Mouse (Mus musculus) hindbrain, embryonic 14.5 days (tissue): ENCODE measurements around the gene Knop1. TPM values are rescaled to one million over a fixed set of nuclear protein-coding genes. Genes with fewer than 3 reads are reported as not detected.

Experiments used
- ATAC-seq: fragments of 200-750 bp; cut with Nextera tagmentation; 2 replicates; pipeline ENCODE4 v1.8.0; 2017; ENCODE audit warnings: moderate number of reproducible peaks, mild to moderate bottlenecking, moderate TSS enrichment, moderate library complexity; ENCODE audit not compliant: low FRiP score
- DNase-seq: peaks from one replicate; pipeline ENCODE4 v3.0.0-alpha.2; 2015; ENCODE audit warnings: low spot score
- H3K27ac ChIP-seq: fragments of 300-500 bp; sonication (generic); 2 replicates; pipeline ENCODE4 v1.5.1; 2014; ENCODE audit warnings: mild to moderate bottlenecking, moderate library complexity
- H3K27me3 ChIP-seq: fragments of 300-500 bp; sonication (generic); 2 replicates; pipeline ENCODE4 v1.6.1; 2014; ENCODE audit warnings: mild to moderate bottlenecking, low read length, mixed read lengths; ENCODE audit not compliant: control insufficient read depth, insufficient read depth
- H3K36me3 ChIP-seq: fragments of 300-500 bp; sonication (generic); replicated peaks from 2 replicates; pipeline ENCODE4 v1.6.1; 2014; ENCODE audit not compliant: control insufficient read depth, insufficient read depth
- H3K4me1 ChIP-seq: fragments of 300-500 bp; sonication (generic); replicated peaks from 2 replicates; pipeline ENCODE4 v1.6.1; 2014; ENCODE audit warnings: antibody characterized with exemption, low read length, mixed read lengths; ENCODE audit not compliant: control insufficient read depth, insufficient read depth
- H3K4me2 ChIP-seq: fragments of 300-500 bp; sonication (generic); replicated peaks from 2 replicates; pipeline ENCODE4 v1.6.1; 2014; ENCODE audit warnings: mild to moderate bottlenecking, moderate library complexity
- H3K4me3 ChIP-seq: fragments of 300-500 bp; sonication (generic); replicated peaks from 2 replicates; pipeline ENCODE4 v1.5.1; 2014; ENCODE audit warnings: mild to moderate bottlenecking, low read length
- H3K9ac ChIP-seq: fragments of 300-500 bp; sonication (generic); 2 replicates; pipeline ENCODE4 v1.6.1; 2014
- H3K9me3 ChIP-seq: fragments of 300-500 bp; sonication (generic); 2 replicates; pipeline ENCODE4 v1.6.1; 2016; ENCODE audit warnings: low read length; ENCODE audit not compliant: control insufficient read depth
- WGBS: fragments of 180-500 bp; shearing (Covaris S2); extraction: QIAGEN DNeasy Blood & Tissue Kit; methylation state at CpG from one replicate; pipeline ENCODE4 v1.1.7; 2014; 5-methylcytosine and 5-hydroxymethylcytosine counted together
- polyA plus RNA-seq: library from polyadenylated mRNA; unstranded; fragments of >200 nt; fragmentation: Nextera tagmentation; extraction: Ambion mirVana; gene quantifications from 2 replicates; pipeline ENCODE4 v1.2.1, GENCODE M21; 2014

Knop1 gene
- polyA plus RNA-seq, 1 experiment from 2014 or later: 64.8 TPM

DNA sequence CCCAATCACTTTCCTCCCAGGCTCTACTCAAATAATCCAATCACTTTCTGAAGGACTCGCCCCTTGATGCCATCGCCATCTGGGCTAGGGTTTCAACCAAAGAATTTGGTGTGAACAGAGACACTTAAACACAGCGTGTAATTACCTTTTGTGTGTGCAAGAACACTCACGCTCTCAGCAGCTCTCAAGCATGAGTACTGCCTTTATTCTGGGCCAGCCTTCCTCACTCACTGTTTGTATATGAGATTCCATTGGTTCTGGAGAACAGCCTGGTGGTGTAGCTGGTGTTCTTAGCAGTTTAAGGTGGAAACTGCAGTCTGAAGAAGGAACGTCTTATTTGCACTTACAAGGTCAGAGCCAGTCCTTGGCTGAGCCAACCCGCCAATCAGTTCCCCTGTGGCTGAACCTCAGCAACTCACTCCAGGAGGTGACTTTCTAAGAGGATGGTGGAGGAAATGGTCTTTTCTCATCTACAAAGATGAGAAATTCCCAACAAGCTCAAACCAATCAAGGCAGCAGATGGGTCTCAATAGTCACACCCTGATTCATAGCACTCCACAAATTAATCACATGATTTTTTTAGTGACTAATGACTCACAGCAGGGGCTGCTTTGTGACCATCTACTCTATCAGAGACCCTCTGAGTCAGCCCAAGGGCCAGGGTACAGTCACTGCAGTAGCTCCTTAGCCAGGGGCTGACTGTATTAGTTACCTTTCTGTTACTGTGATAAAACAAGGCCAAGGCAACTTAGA lies 31.4 kb upstream of the Knop1 start:
- no peaks in the 10 kb centered on the region for H3K36me3 ChIP-seq
- ATAC-seq (no peak), DNase-seq (no peak)
- H3K27ac ChIP-seq: no peak overlapping the region
- H3K9me3 ChIP-seq: no peaks in the 10 kb centered on the region
- 22% methylated on average over 6 of the region's 6 CpGs for WGBS
- peaks cover 12% of the 10 kb centered on the region for H3K4me1 ChIP-seq
- no peak overlapping the region for H3K4me2 ChIP-seq
- no peaks in the 10 kb centered on the region for H3K27me3 ChIP-seq
- H3K9ac ChIP-seq: no peak overlapping the region
- H3K4me3 ChIP-seq: no peak overlapping the region

DNA sequence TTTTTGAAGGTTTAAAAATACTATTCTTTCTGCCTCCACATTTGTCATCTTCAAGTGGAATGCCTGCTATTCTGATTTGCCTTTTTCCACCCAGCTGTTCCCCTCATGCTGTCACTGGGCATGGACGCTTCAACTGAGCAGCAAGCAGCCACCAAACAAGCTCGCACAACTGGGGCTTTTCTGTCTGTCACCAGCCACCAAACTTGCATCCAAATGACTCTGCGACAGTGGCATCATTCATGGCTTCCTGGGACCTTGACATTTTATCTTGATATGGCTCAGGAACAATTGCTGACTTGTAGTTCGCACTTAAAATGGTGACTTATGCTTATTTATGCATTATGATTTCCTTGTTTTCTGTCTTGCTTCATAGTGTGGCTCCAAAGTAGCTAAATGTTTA lies 28.9 kb upstream of the Knop1 start:
- WGBS: 66% methylated on average over 4 of the region's 4 CpGs
- ATAC-seq: no peak
- no peak overlapping the region for H3K9ac ChIP-seq

DNA sequence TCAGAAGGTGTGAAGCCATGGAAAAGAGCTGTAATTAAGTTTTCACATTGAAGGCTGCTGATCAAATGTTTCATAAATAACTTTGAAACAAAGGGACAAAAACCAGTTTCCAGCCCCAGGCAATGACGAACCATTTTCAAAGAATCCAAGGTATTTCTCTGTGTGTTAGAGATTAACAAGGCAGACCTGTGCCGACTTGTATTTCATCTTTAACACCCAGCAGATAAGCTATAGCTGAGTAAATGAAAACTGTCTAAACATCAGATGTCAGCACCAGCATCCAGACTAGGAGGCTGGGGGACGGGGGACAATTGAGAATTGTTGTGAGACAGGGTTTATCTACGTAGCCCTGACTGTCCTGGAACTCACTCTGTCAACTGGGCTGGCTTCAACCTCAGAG lies 27.9 kb upstream of the Knop1 start:
- DNase-seq (no peak), ATAC-seq (no peak)
- Histone ChIP-seq H3K4me3 (no peak overlapping the region), H3K9me3 (no peaks in the 10 kb centered on the region), H3K27me3 (no peaks in the 10 kb centered on the region), H3K9ac (no peak overlapping the region), H3K4me2 (no peak overlapping the region), H3K36me3 (no peaks in the 10 kb centered on the region), H3K4me1 (peaks cover 7% of the 10 kb centered on the region), H3K27ac (no peak overlapping the region)
- WGBS: 88% methylated on average over 4 of the region's 4 CpGs

More for the DNA sequence above, 28.9 kb upstream of the Knop1 start:
- Histone ChIP-seq H3K4me3 (no peak overlapping the region), H3K27me3 (no peaks in the 10 kb centered on the region), H3K4me2 (no peak overlapping the region), H3K36me3 (no peaks in the 10 kb centered on the region), H3K4me1 (peaks cover 12% of the 10 kb centered on the region), H3K9me3 (no peaks in the 10 kb centered on the region), H3K27ac (no peak overlapping the region)
- no peak for DNase-seq

DNA sequence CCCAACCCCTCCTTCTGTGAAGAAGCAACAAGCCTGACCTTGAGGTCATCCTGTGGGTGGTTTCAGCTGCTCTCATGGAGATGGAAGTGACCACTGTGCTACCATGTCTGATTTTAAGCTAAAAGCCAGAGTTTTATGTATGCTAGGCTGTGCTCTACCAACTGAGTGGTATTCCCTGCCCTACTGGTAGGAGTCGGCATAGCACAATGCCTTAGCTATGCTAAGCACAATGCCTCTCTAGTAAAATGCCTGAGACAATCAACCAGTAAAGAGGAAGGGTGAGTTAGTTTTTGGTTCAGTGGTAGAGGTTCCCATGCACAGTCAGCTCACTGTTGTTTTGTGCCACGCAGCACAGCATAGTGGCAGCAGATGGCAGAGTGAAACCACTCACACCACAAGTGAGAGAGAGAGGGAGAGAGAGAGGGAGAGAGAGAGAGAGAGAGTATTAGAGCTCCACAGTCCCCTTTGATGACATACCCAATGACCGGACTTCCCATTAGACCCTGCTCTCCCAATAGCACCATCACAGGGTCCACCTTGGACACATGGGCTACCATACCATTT lies 23.5 kb upstream of the Knop1 start:
- Histone ChIP-seq H3K27me3 (no peaks in the 10 kb centered on the region), H3K36me3 (no peaks in the 10 kb centered on the region), H3K9ac (no peak overlapping the region), H3K4me2 (no peak overlapping the region), H3K4me1 (no peaks in the 10 kb centered on the region), H3K4me3 (no peak overlapping the region), H3K27ac (no peak overlapping the region), H3K9me3 (no peaks in the 10 kb centered on the region)
- DNase-seq: no peak
- 82% methylated on average over 3 of the region's 3 CpGs for WGBS
- no peak for ATAC-seq

DNA sequence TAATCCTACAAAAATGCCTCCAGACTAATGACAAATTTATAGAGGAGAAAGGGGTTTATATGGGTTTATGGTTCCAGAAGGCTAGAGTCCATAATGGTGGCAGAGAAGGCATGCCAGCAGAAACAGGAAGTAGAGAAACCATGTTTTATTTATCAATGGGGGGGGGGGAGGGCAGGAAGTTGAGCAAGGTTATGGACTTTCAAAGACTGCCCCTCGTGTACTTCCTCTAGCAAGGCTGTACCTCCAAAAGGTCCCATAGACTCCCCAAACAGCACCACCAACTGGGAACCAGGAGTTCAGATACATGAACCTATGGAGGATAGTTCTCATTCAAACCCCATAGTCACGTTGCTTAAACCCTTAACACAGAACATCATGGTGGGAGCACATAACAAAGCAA lies 9.3 kb upstream of the Knop1 start:
- Histone ChIP-seq H3K4me1 (no peaks in the 10 kb centered on the region), H3K4me2 (no peak overlapping the region), H3K4me3 (no peak overlapping the region), H3K9ac (no peak overlapping the region), H3K9me3 (no peaks in the 10 kb centered on the region), H3K27ac (no peak overlapping the region), H3K27me3 (no peaks in the 10 kb centered on the region), H3K36me3 (no peaks in the 10 kb centered on the region)
- DNase-seq (no peak), ATAC-seq (no peak)
- 80% methylated on average over 2 of the region's 2 CpGs for WGBS

DNA sequence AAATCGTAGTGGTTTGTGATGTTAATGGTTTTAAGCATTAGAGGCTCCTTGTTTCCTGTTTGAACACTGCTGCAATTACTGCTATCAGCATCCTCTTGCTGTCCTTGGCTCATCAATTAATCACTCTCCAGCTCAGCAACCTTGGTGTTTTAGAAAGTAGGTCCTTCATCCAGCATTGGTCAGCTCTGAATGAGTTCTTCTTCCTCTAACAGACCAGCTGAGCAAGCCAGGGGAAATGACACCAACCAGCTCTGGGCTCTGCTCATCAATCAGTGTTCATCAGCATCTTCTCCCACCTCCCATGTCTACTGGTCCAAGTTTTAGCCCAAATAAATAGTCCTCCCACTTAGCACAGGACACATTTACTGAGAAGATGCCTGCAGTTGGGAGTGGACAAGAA lies 2.6 kb upstream of the Knop1 start:
- Histone ChIP-seq H3K9me3 (no peaks in the 10 kb centered on the region), H3K9ac (no peak overlapping the region), H3K27ac (no peak overlapping the region), H3K4me3 (no peak overlapping the region), H3K4me1 (peaks cover 10% of the 10 kb centered on the region), H3K4me2 (no peak overlapping the region), H3K36me3 (no peaks in the 10 kb centered on the region; the same call in 1 of the 2 replicates), H3K27me3 (no peaks in the 10 kb centered on the region)
- WGBS: 91% methylated on average over 1 of the region's 1 CpGs
- no peak for DNase-seq
- ATAC-seq: no peak

DNA sequence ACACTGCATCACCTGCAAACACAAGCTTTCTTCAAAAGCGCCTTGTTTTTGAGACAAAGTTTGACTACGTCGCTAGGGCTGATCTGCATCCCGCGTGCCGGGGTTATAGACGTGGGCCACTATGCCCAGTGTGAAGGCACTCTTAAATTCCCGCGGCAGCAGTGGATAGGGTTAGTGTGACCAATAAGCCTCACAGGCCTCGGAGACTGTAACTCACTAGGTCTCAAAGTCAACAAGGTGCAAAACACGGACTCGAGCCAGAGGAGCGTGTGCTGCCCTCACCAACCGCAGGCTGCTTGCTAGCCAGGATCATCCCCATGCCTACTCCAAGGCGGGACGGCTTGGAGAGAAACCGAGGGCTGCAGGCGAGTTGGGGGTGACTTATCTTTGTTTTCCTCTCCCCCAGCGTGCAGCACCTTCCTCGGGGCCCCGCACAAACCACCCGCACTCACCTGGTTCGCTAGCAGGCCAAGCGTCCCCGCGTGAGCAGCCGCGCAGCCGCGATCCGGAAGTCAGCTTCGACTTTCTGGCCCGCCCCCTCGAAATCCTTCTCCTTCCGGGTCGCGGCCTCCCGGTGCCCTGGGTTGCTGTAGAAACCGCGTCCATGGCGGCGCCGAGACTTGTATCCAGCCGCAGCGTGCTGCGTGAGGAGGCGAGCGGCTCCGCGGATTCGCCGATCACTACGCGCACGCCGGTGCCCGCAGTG lies 730 bp downstream of the Knop1 start, which contains the start of gene Iqck:
Gene Iqck, plus strand, starts transcription at position 582 of the 706 bp plus-strand sequence.
- Histone ChIP-seq H3K9ac (peak within 1 kb of the TSS; percentile 66), H3K36me3 (peaks cover 30% of the 10 kb centered on the region), H3K4me1 (peaks cover 10% of the 10 kb centered on the region), H3K4me3 (peak within 1 kb of the TSS; percentile 92), H3K27ac (peak within 1 kb of the TSS; percentile 83), H3K9me3 (no peaks in the 10 kb centered on the region), H3K4me2 (peak within 1 kb of the TSS; percentile 85), H3K27me3 (no peaks in the 10 kb centered on the region)
- ATAC-seq (peak; percentile 97), DNase-seq (peak; percentile 93)
- under 1% methylated on average over 55 of the region's 57 CpGs for WGBS

DNA sequence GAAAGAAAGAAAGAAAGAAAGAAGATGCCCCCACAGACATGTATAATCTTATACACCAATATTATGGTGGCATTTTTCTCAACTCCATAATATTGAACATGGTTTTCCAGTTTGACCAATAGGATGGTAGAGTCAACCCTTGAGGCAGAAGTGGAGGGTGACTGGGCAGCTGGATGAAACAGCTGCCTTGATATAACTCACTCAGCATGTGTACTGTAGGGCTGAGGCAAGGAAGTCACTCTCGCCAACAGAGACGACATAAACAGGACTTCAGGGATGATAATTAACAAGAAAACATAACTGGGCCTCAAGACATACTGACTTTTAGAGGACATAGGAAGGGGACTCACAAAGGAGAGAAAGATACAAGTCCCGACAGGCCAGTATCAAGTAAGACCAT lies 1.4 kb downstream of the Knop1 start:
- H3K4me3 ChIP-seq: peak overlapping the region; percentile 92
- H3K4me1 ChIP-seq: peaks cover 10% of the 10 kb centered on the region
- ATAC-seq (no peak), DNase-seq (no peak)
- no peak overlapping the region for H3K27ac ChIP-seq
- peak overlapping the region; percentile 85 for H3K4me2 ChIP-seq
- H3K27me3 ChIP-seq: no peaks in the 10 kb centered on the region
- H3K36me3 ChIP-seq: peaks cover 37% of the 10 kb centered on the region
- no peaks in the 10 kb centered on the region for H3K9me3 ChIP-seq
- H3K9ac ChIP-seq: peak overlapping the region; percentile 66
- WGBS: 25% methylated on average over 3 of the region's 3 CpGs

DNA sequence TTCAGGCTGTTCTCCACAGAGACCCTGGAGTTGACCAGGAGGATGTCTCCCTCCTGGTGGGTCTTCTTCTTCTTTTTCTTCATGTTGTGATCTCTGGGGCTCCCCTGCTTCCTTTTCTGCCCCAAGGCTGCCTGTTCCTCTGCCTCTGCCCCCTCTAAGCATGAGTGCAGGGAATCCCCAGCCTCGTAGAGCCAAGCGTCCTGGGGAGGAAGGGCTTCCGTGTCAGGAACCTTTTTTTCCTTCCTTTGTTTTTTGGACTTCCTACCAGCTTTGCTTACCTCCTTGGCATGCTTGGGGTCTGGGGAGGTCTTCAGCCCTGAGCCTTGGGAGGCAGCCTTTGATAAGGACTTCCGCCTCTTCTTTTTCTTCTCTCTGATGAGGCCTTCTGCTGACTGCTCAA lies 3.4 kb downstream of the Knop1 start:
- DNase-seq (no peak), ATAC-seq (no peak)
- no peak overlapping the region for H3K27ac ChIP-seq
- H3K9me3 ChIP-seq: no peaks in the 10 kb centered on the region
- WGBS: 81% methylated on average over 4 of the region's 4 CpGs
- peaks cover 57% of the 10 kb centered on the region for H3K36me3 ChIP-seq
- no peak overlapping the region for H3K4me3 ChIP-seq
- no peak overlapping the region for H3K4me2 ChIP-seq
- H3K4me1 ChIP-seq: peaks cover 10% of the 10 kb centered on the region
- H3K9ac ChIP-seq: no peak overlapping the region
- no peaks in the 10 kb centered on the region for H3K27me3 ChIP-seq
